Mouse (Mus musculus) hindbrain, embryonic 11.5 days (tissue): ENCODE measurements around the gene Chaf1a. TPM values are rescaled to one million over a fixed set of nuclear protein-coding genes. Genes with fewer than 3 reads are reported as not detected.

ENCODE experiments used
- ATAC-seq: fragments of 200-750 bp; cut with Nextera tagmentation; 2 replicates; pipeline ENCODE4 v1.8.0; 2017; ENCODE audit warnings: mild to moderate bottlenecking, moderate TSS enrichment, moderate library complexity; ENCODE audit not compliant: low FRiP score
- DNase-seq: peaks from one replicate; pipeline ENCODE4 v3.0.0-alpha.2; 2015; ENCODE audit warnings: low spot score
- H3K27ac ChIP-seq: fragments of 300-500 bp; sonication (generic); 2 replicates; pipeline ENCODE4 v1.5.1; 2014; ENCODE audit warnings: mild to moderate bottlenecking, low read depth, low read length
- H3K27me3 ChIP-seq: fragments of 300-500 bp; sonication (generic); 2 replicates; pipeline ENCODE4 v1.6.1; 2014; ENCODE audit warnings: mild to moderate bottlenecking, low read length, moderate library complexity, mixed read lengths; ENCODE audit not compliant: control insufficient read depth, insufficient read depth
- H3K36me3 ChIP-seq: fragments of 300-500 bp; sonication (generic); 2 replicates; pipeline ENCODE4 v1.6.1; 2014; ENCODE audit warnings: mild to moderate bottlenecking, low read length, moderate library complexity, mixed read lengths; ENCODE audit not compliant: control insufficient read depth, insufficient read depth
- H3K4me1 ChIP-seq: fragments of 300-500 bp; sonication (generic); replicated peaks from 2 replicates; pipeline ENCODE4 v1.6.1; 2014; ENCODE audit warnings: low read length, mixed read lengths; ENCODE audit not compliant: control insufficient read depth, insufficient read depth
- H3K4me2 ChIP-seq: fragments of 300-500 bp; sonication (generic); replicated peaks from 2 replicates; pipeline ENCODE4 v1.6.1; 2014; ENCODE audit warnings: mild to moderate bottlenecking, low read depth, low read length
- H3K4me3 ChIP-seq: fragments of 300-500 bp; sonication (generic); 2 replicates; pipeline ENCODE4 v1.5.1; 2014; ENCODE audit warnings: low read depth, low read length
- H3K9ac ChIP-seq: fragments of 300-500 bp; sonication (generic); 2 replicates; pipeline ENCODE4 v1.6.1; 2014; ENCODE audit warnings: low read depth, low read length
- H3K9me3 ChIP-seq: fragments of 300-500 bp; sonication (generic); 2 replicates; pipeline ENCODE4 v1.6.1; 2016; ENCODE audit warnings: low read length; ENCODE audit not compliant: control insufficient read depth
- WGBS: fragments of 180-500 bp; shearing (Covaris S2); extraction: QIAGEN DNeasy Blood & Tissue Kit; methylation state at CpG from one replicate; pipeline ENCODE4 v1.1.7; 2014; 5-methylcytosine and 5-hydroxymethylcytosine counted together
- polyA plus RNA-seq: library from polyadenylated mRNA; unstranded; fragments of >200 nt; fragmentation: Nextera tagmentation; extraction: Ambion mirVana; gene quantifications from 2 replicates; pipeline ENCODE4 v1.2.1, GENCODE M21; 2014

The Chaf1a gene
- polyA plus RNA-seq, 1 experiment from 2014 or later = 16.1 TPM

- Histone ChIP-seq H3K27me3 (no peaks in the 10 kb centered on the region), H3K27ac (no peak within 1 kb of the TSS), H3K9ac (no peak within 1 kb of the TSS), H3K4me2 (no peak within 1 kb of the TSS), H3K9me3 (no peaks in the 10 kb centered on the region), H3K4me1 (no peaks in the 10 kb centered on the region), H3K4me3 (no peak within 1 kb of the TSS), H3K36me3 (no peaks in the 10 kb centered on the region)
- DNase-seq = no peak
- ATAC-seq = no peak
- 54% methylated on average over 9 of the region's 10 CpGs for WGBS
Measured at GRCm38 (mm10) chr17:56109219-56110051, 69.2 kb downstream of the Chaf1a start, which contains the start of gene Plin4. Gene Plin4 (minus strand): TSS chr17:56109803.

DNA sequence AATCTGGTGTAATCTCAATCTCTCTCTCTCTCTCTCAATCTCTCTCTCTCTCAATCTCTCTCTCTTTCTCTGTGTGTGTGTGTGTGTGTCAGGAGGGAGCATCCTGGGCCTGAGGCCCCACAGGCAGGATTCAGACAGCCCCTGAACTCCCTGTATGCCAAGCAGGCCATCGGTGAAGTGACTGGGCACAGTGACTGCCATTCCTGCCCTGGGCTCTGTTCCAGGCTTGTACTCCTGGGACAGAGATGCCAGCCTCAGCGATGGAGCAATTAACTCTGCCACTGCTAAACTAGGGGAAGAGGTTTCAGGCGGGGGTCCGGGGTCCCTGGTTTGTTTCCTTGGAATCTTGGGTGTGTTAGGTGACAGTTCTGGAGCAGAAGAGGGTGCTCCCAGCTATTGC lies 70.3 kb downstream of the Chaf1a start:
- no peaks in the 10 kb centered on the region for H3K36me3 ChIP-seq
- ATAC-seq (no peak), DNase-seq (no peak)
- H3K9ac ChIP-seq = no peak overlapping the region
- H3K27me3 ChIP-seq = no peaks in the 10 kb centered on the region
- no peak overlapping the region for H3K4me3 ChIP-seq
- no peak overlapping the region for H3K27ac ChIP-seq
- no peaks in the 10 kb centered on the region for H3K4me1 ChIP-seq
- no peak overlapping the region for H3K4me2 ChIP-seq
- WGBS = 75% methylated on average over 4 of the region's 4 CpGs
- no peaks in the 10 kb centered on the region for H3K9me3 ChIP-seq

- 77% methylated on average over 1 of the region's 1 CpGs for WGBS
Measured at GRCm38 (mm10) chr17:56111021-56111420, 70.8 kb downstream of the Chaf1a start.

GRCm38 (mm10) chr17:56111864-56112263 lies 71.6 kb downstream of the Chaf1a start:
- Histone ChIP-seq H3K4me2 (no peak overlapping the region), H3K4me1 (no peaks in the 10 kb centered on the region), H3K4me3 (no peak overlapping the region), H3K36me3 (no peaks in the 10 kb centered on the region), H3K27me3 (no peaks in the 10 kb centered on the region), H3K27ac (no peak overlapping the region), H3K9ac (no peak overlapping the region), H3K9me3 (no peaks in the 10 kb centered on the region)
- peak; percentile 87 for DNase-seq
- ATAC-seq = peak; percentile 47
- WGBS = 38% methylated on average over 5 of the region's 5 CpGs

More at GRCm38 (mm10) chr17:56111021-56111420, 70.8 kb downstream of the Chaf1a start:
- Histone ChIP-seq H3K36me3 (no peaks in the 10 kb centered on the region), H3K9ac (no peak overlapping the region), H3K4me3 (no peak overlapping the region), H3K4me1 (no peaks in the 10 kb centered on the region), H3K9me3 (no peaks in the 10 kb centered on the region), H3K27me3 (no peaks in the 10 kb centered on the region), H3K27ac (no peak overlapping the region), H3K4me2 (no peak overlapping the region)
- ATAC-seq (no peak), DNase-seq (no peak)

- no peaks in the 10 kb centered on the region for H3K27me3 ChIP-seq
- WGBS = 75% methylated on average over 3 of the region's 3 CpGs
- no peak overlapping the region for H3K4me2 ChIP-seq
- no peaks in the 10 kb centered on the region for H3K36me3 ChIP-seq
- DNase-seq (no peak), ATAC-seq (no peak; the same call in 1 of the 2 replicates)
- no peak overlapping the region for H3K9ac ChIP-seq
- H3K4me1 ChIP-seq = peaks cover 3% of the 10 kb centered on the region; the same call in 1 of the 2 replicates
- peak overlapping the region; percentile 24; the same call in 1 of the 2 replicates for H3K27ac ChIP-seq
- no peak overlapping the region for H3K4me3 ChIP-seq
- no peaks in the 10 kb centered on the region for H3K9me3 ChIP-seq
Measured at GRCm38 (mm10) chr17:56112743-56113142, 72.5 kb downstream of the Chaf1a start.

GRCm38 (mm10) chr17:56116193-56116592 lies 76.0 kb downstream of the Chaf1a start:
- Histone ChIP-seq H3K36me3 (no peaks in the 10 kb centered on the region), H3K4me1 (peaks cover 3% of the 10 kb centered on the region; the same call in 1 of the 2 replicates), H3K4me3 (no peak overlapping the region), H3K27me3 (peaks cover 31% of the 10 kb centered on the region), H3K9ac (no peak overlapping the region), H3K4me2 (no peak overlapping the region), H3K9me3 (no peaks in the 10 kb centered on the region), H3K27ac (no peak overlapping the region)
- WGBS = 76% methylated on average over 10 of the region's 10 CpGs
- DNase-seq (no peak), ATAC-seq (no peak)

- Histone ChIP-seq H3K9me3 (no peaks in the 10 kb centered on the region), H3K9ac (0 out of 2 replicates have a peak within 1 kb of the TSS, but pooled peaks have one; percentile 11), H3K4me1 (peaks cover 3% of the 10 kb centered on the region; the same call in 1 of the 2 replicates), H3K36me3 (no peaks in the 10 kb centered on the region), H3K4me2 (peak within 1 kb of the TSS; percentile 44), H3K27ac (no peak within 1 kb of the TSS), H3K4me3 (peak within 1 kb of the TSS; percentile 19), H3K27me3 (peaks cover 42% of the 10 kb centered on the region)
- peak; percentile 62 for DNase-seq
- WGBS = under 1% methylated on average over 25 of the region's 27 CpGs
- ATAC-seq = peak; percentile 53; the same call in 1 of the 2 replicates
Measured at GRCm38 (mm10) chr17:56117251-56117710, 77.0 kb downstream of the Chaf1a start, which contains the start of gene Plin5. Gene Plin5 (minus strand): TSS chr17:56117596.

DNA sequence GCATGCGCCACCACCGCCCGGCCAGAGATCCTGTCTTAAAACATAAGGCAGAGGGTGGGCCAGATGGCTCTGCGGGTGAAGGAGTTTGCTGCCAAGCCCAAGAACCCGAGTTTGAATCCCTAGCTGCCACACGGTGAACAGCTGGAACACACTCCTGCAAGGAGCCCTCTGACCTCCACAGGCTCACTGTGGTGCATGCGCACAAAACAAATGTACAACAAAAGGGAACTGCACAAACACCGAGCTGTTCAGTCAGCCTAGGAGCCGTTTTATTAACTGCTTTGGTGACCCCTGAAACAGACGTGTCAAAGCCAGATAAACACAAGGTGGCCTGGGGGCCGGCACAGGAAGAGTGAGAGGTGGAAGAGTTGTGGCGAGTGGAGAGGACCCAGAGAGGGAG lies 79.2 kb downstream of the Chaf1a start:
- DNase-seq = no peak
- H3K9me3 ChIP-seq = peaks cover 5% of the 10 kb centered on the region; the same call in 1 of the 2 replicates
- no peak overlapping the region for H3K4me3 ChIP-seq
- peaks cover 3% of the 10 kb centered on the region; the same call in 1 of the 2 replicates for H3K4me1 ChIP-seq
- H3K27ac ChIP-seq = no peak overlapping the region
- WGBS = 48% methylated on average over 12 of the region's 12 CpGs
- H3K9ac ChIP-seq = no peak overlapping the region
- H3K4me2 ChIP-seq = no peak overlapping the region
- peaks cover 62% of the 10 kb centered on the region for H3K27me3 ChIP-seq
- no peak for ATAC-seq
- H3K36me3 ChIP-seq = no peaks in the 10 kb centered on the region
